Mouse (Mus musculus): ENCODE results near the gene Bud23. TPM values are rescaled to one million over a fixed set of nuclear protein-coding genes. Genes with fewer than 3 reads are reported as not detected.

Bud23 gene
- polyA plus RNA-seq, 1 experiment from 2014 or later: 98.6 TPM

DNA sequence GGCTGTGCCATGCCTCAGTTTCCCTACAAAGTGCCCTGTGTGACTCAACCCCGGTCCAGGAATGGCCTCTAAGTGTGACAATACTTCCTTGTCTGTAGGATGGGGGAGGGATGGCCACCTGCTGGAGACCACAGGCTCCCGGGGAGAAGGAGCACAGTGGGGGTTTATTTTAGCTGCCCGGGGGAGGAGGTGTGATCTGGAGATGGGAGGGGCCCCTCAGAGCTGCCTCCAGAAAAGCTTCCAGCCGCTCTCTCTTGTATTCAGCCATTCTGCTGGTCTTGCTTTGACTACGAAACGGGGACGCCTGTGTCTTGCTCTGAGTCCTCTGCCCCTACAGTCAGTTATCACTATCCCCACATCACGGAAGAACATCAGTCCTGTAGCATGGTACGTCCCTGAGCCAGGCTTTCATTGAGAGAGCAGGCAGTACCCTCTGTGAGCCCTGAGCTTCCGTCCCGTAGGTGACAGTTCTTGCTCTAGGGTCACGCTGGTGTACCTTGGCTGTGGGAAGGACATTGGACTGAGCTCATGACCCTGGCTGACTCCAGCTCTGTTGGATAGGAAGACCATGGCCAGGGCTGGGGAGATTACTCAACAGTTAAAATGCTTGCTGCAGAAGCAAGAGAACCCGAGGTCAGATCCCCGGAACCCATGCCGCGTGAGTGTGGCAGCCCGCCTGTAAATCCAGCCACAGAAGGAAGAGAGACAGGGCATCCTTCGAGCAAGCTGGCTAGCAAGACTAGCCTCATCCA, 29.0 kb downstream of the Bud23 start:
- Histone ChIP-seq H3K36me3 (peaks cover 11% of the 10 kb centered on the region; the same call in 1 of the 2 replicates), H3K4me2 (no peak overlapping the region), H3K9ac (no peak overlapping the region), H3K27ac (no peak overlapping the region), H3K27me3 (replicated peaks) (no peaks in the 10 kb centered on the region), H3K9me3 (no peaks in the 10 kb centered on the region), H3K4me3 (replicated peaks) (no peak overlapping the region), H3K4me1 (0 out of 2 replicates have a peak, but pooled peaks cover 2% of the 10 kb centered on the region)
- ATAC-seq (ENCODE audit: insufficient read depth, low FRiP score, low read depth): no peak; the same call in 1 of the 2 replicates
- 62% methylated on average over 18 of the region's 18 CpGs for WGBS

DNA sequence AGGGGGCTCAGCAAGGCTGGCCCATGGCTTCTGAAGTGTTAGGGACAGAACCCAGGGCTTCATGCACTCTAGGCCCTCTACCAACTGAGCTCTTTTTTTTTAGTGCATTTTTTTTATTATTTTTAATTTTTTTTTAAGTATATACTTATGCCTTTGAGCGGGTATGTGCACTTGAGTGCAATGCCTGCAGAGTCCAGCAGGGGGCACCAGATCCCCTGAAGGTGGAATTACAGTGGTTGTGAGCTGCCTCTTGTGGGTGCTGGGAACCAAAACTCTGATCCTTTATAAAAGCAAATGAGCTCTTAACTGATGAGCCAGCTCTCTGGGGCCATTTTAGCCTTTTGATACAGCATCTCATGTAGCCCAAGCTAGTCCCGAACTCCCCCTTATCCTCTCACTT, 30.2 kb downstream of the Bud23 start:
- ATAC-seq (ENCODE audit: insufficient read depth, low FRiP score, low read depth): no peak
- H3K9me3 ChIP-seq: no peaks in the 10 kb centered on the region
- H3K4me3 ChIP-seq (replicated peaks): no peak overlapping the region
- no peak overlapping the region for H3K4me2 ChIP-seq
- WGBS: 98% methylated on average over 2 of the region's 2 CpGs
- peaks cover 8% of the 10 kb centered on the region; the same call in 1 of the 2 replicates for H3K36me3 ChIP-seq
- no peak overlapping the region for H3K9ac ChIP-seq
- no peaks in the 10 kb centered on the region for H3K4me1 ChIP-seq
- H3K27ac ChIP-seq: no peak overlapping the region
- H3K27me3 ChIP-seq (replicated peaks): no peaks in the 10 kb centered on the region

DNA sequence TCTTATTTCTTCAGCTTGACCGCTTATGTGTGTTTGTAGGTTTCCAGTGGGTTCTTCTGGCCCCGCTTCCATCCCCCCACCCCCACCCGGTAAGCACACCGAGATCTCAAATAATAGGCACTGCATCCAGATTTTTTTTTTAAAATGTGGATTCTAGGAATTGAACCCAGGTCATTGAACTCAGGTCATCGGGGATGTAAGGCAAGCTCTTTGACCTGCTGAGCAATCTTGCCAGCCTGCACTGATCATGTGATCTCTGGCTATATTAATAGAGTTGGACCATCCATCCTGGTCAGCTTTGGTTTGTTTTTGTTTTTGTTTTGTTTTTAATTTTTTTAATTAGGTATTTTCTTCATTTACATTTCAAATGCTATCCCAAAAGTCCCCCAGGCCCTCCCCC, 32.2 kb downstream of the Bud23 start:
- H3K27ac ChIP-seq: no peak overlapping the region
- H3K9me3 ChIP-seq: no peaks in the 10 kb centered on the region
- H3K9ac ChIP-seq: no peak overlapping the region
- ATAC-seq (ENCODE audit: insufficient read depth, low FRiP score, low read depth): no peak
- H3K36me3 ChIP-seq: no peaks in the 10 kb centered on the region
- peaks cover 12% of the 10 kb centered on the region for H3K4me1 ChIP-seq
- H3K27me3 ChIP-seq (replicated peaks): no peaks in the 10 kb centered on the region
- H3K4me3 ChIP-seq (replicated peaks): no peak overlapping the region
- no peak overlapping the region for H3K4me2 ChIP-seq
- 93% methylated on average over 5 of the region's 5 CpGs for WGBS

DNA sequence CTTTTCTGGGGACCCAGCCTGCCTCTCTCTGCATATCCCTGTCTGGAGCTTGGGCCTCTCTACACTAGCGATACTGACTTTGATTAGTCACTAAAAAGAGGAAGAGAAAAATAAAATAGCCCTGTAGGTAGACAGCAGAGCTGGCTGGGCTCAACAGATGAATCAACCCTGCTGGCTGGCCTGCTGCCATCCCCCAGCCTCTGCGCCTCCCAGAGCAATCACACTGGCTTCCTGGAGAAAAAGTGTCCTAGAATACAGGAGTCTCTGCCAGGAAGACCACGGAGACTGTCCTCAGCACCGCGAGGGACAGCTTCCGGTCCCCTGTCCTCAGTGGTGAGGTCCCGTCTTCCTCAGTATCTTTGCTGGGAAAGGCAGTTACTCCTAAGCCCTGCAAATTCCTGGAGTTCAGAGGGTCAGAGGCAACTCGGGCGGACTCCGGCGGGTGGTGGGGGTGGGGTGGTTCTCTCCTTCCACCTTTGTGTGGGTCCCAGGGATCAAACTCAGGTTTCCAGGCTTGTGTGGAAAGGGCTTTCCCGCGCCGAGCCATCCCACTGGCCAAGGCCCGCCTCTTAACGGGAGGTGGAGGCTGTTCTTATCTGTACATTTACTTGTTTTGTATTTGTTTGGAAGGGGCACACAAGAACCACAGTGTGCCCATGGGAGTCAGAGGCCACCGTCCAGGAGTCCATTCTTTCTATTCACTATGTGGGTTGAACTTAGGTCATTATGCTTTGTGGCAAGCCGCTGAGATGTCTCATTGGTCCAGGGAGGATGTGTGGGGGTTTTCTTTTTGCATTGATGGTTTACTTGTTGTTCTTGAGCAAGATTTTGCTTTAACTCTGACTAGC, 35.5 kb downstream of the Bud23 start:
- H3K4me1 ChIP-seq: peaks cover 32% of the 10 kb centered on the region
- WGBS: 38% methylated on average over 18 of the region's 18 CpGs
- peak overlapping the region; percentile 58; the same call in 1 of the 2 replicates for H3K27ac ChIP-seq
- H3K4me2 ChIP-seq: peak overlapping the region; percentile 39
- no peaks in the 10 kb centered on the region for H3K9me3 ChIP-seq
- H3K4me3 ChIP-seq (replicated peaks): no peak overlapping the region
- no peak overlapping the region for H3K9ac ChIP-seq
- H3K36me3 ChIP-seq: no peaks in the 10 kb centered on the region
- H3K27me3 ChIP-seq (replicated peaks): no peaks in the 10 kb centered on the region
- ATAC-seq (ENCODE audit: insufficient read depth, low FRiP score, low read depth): no peak

DNA sequence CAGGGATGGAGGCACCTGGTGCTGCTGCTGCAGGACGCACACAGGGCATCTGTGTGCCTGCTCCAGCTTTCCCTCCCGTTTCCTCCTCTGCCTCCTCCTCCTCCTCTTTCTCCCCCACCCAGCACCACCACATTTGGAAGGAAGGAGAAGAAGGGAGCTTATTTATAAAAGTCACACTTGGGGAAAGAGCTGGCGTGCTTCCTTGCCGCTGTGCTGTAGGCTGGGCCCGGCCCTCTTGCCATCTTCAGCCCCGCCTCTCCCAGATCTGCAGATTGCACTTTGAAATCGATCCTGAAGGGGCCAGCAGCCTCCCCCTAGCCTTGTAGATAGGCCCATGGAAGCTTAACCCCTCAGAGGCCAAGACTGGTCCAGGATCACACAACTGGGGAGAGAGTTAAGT, 38.9 kb downstream of the Bud23 start:
- Histone ChIP-seq H3K27me3 (replicated peaks) (no peaks in the 10 kb centered on the region), H3K4me2 (peak overlapping the region; percentile 33), H3K36me3 (no peaks in the 10 kb centered on the region), H3K9me3 (no peaks in the 10 kb centered on the region), H3K27ac (no peak overlapping the region), H3K4me1 (peaks cover 44% of the 10 kb centered on the region), H3K9ac (no peak overlapping the region), H3K4me3 (replicated peaks) (no peak overlapping the region)
- 9% methylated on average over 7 of the region's 7 CpGs for WGBS
- ATAC-seq (ENCODE audit: insufficient read depth, low FRiP score, low read depth): no peak

DNA sequence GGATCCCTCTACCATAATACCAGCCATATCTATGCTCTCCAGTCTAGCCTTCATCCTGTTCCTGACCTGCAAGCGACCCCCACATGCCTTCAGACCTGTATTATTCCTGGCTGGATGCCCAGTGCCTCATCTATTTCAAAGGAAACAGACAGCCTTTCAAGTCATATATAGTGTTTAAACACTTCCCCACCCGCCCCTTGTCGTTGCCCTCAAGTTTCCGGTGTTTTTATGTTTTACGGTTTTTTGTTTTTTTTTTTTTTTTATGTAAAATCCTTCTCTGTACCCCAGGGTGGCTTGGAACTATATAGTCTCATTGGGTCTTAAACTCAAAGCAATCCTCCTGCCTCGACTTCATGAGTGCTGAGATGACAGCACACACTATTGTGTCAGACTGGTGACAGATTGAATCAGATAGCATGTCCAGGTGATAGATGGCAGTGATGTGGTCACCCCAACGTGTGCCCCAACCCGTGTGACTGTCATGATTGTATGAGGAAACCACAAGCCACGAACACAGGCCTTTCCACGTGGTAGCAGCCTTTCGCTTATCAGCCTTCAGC, 40.0 kb downstream of the Bud23 start:
- 36% methylated on average over 11 of the region's 11 CpGs for WGBS
- H3K4me1 ChIP-seq: peaks cover 44% of the 10 kb centered on the region
- peak overlapping the region; percentile 94 for H3K4me2 ChIP-seq
- H3K36me3 ChIP-seq: no peaks in the 10 kb centered on the region
- H3K4me3 ChIP-seq (replicated peaks): peak overlapping the region; percentile 69
- no peak overlapping the region for H3K9ac ChIP-seq
- no peaks in the 10 kb centered on the region for H3K9me3 ChIP-seq
- no peak overlapping the region for H3K27ac ChIP-seq
- no peak for ATAC-seq (ENCODE audit: insufficient read depth, low FRiP score, low read depth)
- no peaks in the 10 kb centered on the region for H3K27me3 ChIP-seq (replicated peaks)

DNA sequence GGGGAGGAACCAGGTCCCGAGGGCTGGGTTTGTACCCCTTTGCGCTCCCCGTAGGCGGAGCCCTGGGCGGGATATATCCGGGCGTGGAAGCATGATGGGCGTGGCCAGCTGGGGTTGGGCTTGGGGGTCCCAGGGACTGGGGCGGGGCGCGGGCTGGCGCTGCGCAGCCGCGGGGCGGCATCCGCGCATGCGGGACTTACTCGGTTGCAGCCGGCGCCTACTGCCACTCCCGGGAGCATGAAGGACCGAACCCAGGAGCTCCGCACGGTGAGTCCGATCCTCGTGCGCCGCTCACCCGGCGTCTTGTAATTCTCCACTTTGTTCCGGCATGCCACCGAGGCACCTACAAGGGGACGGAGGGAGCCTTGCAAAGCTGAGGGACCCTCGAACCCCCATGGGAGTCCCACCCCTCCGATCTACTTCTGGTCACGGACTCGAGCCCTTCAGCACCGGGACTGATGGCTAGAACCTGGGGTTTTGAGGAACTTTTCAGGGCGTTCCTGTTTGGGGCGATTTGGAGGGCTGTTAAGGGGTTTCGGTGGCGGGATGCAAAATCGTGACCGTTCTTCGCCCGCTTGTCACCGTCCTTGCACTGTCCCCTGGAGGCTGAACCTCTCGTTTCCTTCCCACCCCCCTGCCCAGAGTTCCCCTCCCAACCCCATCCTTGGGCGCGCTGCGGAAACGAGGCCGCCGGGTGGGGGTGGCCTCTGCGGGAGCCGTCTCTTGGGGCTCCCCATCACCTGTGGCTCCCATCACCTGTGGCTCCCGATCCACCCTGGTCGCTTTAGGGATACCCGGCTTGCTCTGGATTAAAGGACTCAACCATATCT, 41.2 kb downstream of the Bud23 start, which contains the start of gene Stx1a:
Gene Stx1a, plus strand, starts transcription at position 139 of the 830 bp plus-strand sequence.
- peak; percentile 90 for ATAC-seq (ENCODE audit: insufficient read depth, low FRiP score, low read depth)
- WGBS: under 1% methylated on average over 47 of the region's 61 CpGs

DNA sequence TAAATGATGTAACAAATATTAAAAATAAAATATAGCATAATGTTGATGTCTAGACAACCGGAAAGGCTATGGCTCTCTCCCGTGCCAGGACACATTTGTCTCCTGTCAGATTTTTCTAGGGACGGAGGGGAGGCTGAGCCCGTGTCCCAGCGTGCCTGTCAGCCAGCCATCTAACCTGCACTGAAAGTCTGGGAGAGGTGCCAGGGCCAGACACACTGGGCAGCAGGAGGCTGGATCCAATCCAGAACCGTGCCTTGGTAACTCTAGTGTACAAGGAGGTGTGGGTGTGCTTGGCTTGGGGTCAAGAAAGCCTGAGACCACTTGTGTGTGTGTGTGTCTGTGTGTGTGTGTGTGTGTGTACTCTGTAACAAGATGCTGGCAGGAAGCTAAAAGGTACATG, 42.9 kb downstream of the Bud23 start:
- Histone ChIP-seq H3K4me1 (peaks cover 32% of the 10 kb centered on the region), H3K9me3 (no peaks in the 10 kb centered on the region), H3K9ac (no peak overlapping the region), H3K36me3 (no peaks in the 10 kb centered on the region), H3K4me3 (replicated peaks) (no peak overlapping the region), H3K27me3 (replicated peaks) (no peaks in the 10 kb centered on the region), H3K27ac (peak overlapping the region; percentile 26; the same call in 1 of the 2 replicates), H3K4me2 (no peak overlapping the region)
- 46% methylated on average over 6 of the region's 6 CpGs for WGBS
- ATAC-seq (ENCODE audit: insufficient read depth, low FRiP score, low read depth): 0 out of 2 replicates have a peak, but pooled peaks have one; percentile 1

More for the DNA sequence above, 41.2 kb downstream of the Bud23 start, which contains the start of gene Stx1a:
- Histone ChIP-seq H3K27ac (peak within 1 kb of the TSS; percentile 51; the same call in 1 of the 2 replicates), H3K9ac (peak within 1 kb of the TSS; percentile 69), H3K4me3 (replicated peaks) (peak within 1 kb of the TSS; percentile 69), H3K9me3 (no peaks in the 10 kb centered on the region), H3K36me3 (no peaks in the 10 kb centered on the region), H3K27me3 (replicated peaks) (no peaks in the 10 kb centered on the region), H3K4me1 (peaks cover 35% of the 10 kb centered on the region), H3K4me2 (peak within 1 kb of the TSS; percentile 94)

DNA sequence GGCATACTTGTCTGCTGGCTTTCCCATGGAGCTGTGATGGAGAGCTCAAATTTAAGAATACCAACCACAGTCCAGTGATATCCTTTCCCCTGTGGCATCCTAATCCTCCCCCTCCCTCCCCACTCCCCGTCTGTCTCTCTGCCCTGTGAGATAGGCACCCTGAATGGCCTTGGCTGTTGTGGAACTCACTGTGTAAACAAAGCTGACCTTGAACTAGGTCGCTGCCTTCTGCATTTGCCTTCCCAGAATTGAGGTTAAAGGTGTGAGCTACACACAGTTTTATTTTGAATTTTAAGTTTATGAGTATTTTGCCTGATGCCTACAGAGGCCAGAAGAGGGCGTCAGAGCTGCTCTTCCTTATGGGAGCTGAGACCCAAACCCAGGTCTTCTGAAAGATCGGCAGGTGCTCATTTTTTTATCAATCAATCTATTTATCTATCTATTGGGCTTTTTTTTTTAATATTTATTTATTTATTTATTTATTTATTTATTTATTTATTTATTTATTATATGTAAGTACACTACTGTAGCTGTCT, 48.5 kb downstream of the Bud23 start:
- Histone ChIP-seq H3K9ac (no peak overlapping the region), H3K27ac (no peak overlapping the region), H3K27me3 (replicated peaks) (no peaks in the 10 kb centered on the region), H3K4me2 (no peak overlapping the region), H3K4me1 (peaks cover 21% of the 10 kb centered on the region), H3K36me3 (no peaks in the 10 kb centered on the region), H3K9me3 (no peaks in the 10 kb centered on the region), H3K4me3 (replicated peaks) (no peak overlapping the region)
- 33% methylated on average over 4 of the region's 4 CpGs for WGBS
- ATAC-seq (ENCODE audit: insufficient read depth, low FRiP score, low read depth): no peak

DNA sequence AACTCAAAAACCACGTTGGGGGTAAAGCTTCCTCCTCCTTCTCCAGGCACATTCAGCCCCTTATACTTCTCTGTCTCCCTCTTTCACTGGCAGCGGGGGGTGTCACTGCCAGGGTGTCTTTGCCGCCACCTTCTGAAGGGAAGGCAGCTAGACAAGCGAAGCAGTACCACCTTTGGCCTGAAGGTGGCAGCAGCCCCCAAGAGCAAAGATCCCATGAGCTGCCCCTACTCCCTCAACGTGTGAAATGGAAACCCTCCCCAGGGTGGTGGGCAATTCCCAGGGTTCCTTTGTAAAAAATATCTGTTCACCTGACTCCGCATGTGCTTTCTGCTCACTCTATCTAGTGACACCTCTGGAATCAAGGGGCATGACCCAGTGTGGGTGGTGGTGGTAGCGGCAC, 49.3 kb downstream of the Bud23 start:
- 14% methylated on average over 7 of the region's 7 CpGs for WGBS
- no peak overlapping the region for H3K27ac ChIP-seq
- ATAC-seq (ENCODE audit: insufficient read depth, low FRiP score, low read depth): peak; percentile 13; the same call in 1 of the 2 replicates
- H3K4me1 ChIP-seq: peaks cover 29% of the 10 kb centered on the region
- no peak overlapping the region for H3K4me3 ChIP-seq (replicated peaks)
- no peak overlapping the region for H3K4me2 ChIP-seq
- H3K36me3 ChIP-seq: no peaks in the 10 kb centered on the region
- no peaks in the 10 kb centered on the region for H3K9me3 ChIP-seq
- H3K9ac ChIP-seq: no peak overlapping the region
- no peaks in the 10 kb centered on the region for H3K27me3 ChIP-seq (replicated peaks)
